Mouse (Mus musculus): ENCODE data around the gene Tbc1d14. TPM values are rescaled to one million over a fixed set of nuclear protein-coding genes. Genes with fewer than 3 reads are reported as not detected.

Tbc1d14 gene
- polyA plus RNA-seq, 1 experiment: 0.47 TPM

DNA sequence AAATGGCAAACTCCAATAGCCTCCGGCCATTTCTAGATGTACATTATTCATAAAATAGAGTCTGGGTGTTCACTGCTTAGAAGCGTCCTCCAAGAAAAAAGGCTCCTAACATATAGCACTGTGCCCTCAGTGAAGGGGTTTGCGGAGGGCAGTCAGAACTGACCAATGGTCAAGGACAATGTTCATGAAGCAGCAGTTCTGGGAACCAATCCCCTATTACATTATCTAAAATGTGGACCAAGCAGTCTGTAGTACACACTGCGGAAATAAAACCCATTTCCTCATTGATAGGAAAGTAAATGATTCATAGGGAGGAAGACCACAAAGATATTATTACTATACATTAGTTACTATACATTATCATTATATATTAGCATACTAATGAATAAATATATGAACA lies 32.6 kb downstream of the Tbc1d14 start:
- Histone ChIP-seq H3K9me3 (ENCODE audit: control insufficient read depth, low read length) (no peaks in the 10 kb centered on the region), H3K36me3 (ENCODE audit: control insufficient read depth) (peaks cover 4% of the 10 kb centered on the region), H3K4me3 (replicated peaks) (no peak overlapping the region), H3K27me3 (ENCODE audit: control insufficient read depth) (no peaks in the 10 kb centered on the region), H3K4me1 (ENCODE audit: control insufficient read depth) (peaks cover 20% of the 10 kb centered on the region)
- TF ChIP-seq GATA1 (IDR thresholded peaks at IDR 0.05; ENCODE audit: low read length) (no peak), TAL1 (IDR thresholded peaks at IDR 0.05; ENCODE audit: low read length) (no peak)

DNA sequence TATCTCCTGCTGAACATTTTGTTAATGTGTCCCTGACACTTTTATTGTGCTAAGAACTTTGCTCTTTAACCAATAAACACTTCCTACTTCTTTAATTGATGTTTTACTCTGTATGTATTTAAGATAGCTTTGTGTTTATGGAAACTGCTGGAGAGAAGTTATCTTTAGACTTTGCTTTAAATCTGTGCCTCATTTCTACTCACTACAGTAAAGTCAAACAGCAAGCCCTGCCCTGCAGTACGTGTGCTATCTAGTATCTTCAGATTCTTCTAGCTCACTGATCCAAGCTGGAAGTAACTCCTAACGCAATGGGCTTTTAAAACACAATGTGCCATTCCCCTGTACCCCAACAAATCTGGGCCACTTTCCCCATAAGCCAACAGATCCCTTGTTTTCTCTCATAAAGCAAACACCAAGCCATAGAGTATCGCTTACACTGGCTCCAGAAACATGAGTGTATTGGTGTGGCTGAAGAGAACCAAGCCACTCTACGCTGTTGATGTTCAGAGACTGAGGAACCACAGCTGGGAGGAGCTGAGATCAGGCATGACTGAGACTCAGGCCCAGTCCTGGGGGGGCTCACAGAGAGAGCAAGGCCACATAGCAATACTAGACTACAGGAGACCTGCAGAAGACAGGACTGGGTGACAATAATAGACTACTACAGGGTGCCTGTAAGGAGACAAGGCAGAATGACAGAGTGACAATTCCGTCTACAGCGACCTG lies 33.4 kb downstream of the Tbc1d14 start:
- Histone ChIP-seq H3K4me3 (replicated peaks) (no peak overlapping the region), H3K9me3 (ENCODE audit: control insufficient read depth, low read length) (no peaks in the 10 kb centered on the region), H3K4me1 (ENCODE audit: control insufficient read depth) (peaks cover 18% of the 10 kb centered on the region), H3K36me3 (ENCODE audit: control insufficient read depth) (peaks cover 4% of the 10 kb centered on the region), H3K27me3 (ENCODE audit: control insufficient read depth) (no peaks in the 10 kb centered on the region)
- TF ChIP-seq TAL1 (IDR thresholded peaks at IDR 0.05; ENCODE audit: low read length) (no peak), GATA1 (IDR thresholded peaks at IDR 0.05; ENCODE audit: low read length) (no peak)

DNA sequence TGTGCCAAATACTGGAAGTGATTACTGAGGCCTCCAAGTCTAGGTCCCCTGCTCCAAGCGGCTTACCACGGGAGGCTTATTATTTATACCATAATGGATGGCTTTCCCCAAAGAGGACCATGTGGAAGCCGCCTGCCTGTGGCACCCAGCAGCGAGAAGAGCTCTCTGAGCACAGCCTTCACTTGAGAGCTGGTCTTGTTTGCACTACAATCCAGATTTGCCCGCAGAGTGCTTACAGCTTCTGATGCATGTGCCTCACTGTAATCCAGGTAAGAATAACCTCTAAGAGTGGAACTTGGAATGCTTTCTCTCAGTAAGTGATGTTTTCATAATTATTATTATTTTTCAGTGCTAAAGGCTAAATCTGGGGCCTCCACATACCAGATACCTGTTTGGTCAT lies 34.0 kb downstream of the Tbc1d14 start:
- peaks cover 14% of the 10 kb centered on the region for H3K4me1 ChIP-seq (ENCODE audit: control insufficient read depth)
- no peak overlapping the region for H3K4me3 ChIP-seq (replicated peaks)
- no peaks in the 10 kb centered on the region for H3K9me3 ChIP-seq (ENCODE audit: control insufficient read depth, low read length)
- peaks cover 4% of the 10 kb centered on the region for H3K36me3 ChIP-seq (ENCODE audit: control insufficient read depth)
- no peaks in the 10 kb centered on the region for H3K27me3 ChIP-seq (ENCODE audit: control insufficient read depth)
- TF ChIP-seq GATA1 (IDR thresholded peaks at IDR 0.05; ENCODE audit: low read length) (no peak), TAL1 (IDR thresholded peaks at IDR 0.05; ENCODE audit: low read length) (no peak)

DNA sequence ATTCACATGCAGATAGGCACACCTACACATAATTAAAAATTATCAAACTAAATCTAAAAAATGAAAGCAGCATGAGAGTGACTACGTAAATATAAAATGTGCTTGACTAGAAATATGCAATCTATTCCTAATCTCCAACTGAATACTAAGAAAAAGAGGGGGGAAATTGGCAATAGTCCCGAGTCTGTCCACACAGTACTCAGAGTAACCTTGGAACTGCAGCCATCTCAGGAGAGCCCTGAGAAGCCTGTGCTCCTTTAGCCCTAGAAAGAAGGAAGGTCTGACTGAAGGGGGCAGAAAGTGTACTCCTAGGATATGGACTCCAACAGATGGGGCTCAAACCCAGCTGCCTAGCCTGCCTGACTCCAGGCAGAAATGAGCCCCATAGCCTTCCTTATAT lies 34.5 kb downstream of the Tbc1d14 start:
- H3K4me1 ChIP-seq (ENCODE audit: control insufficient read depth): peaks cover 11% of the 10 kb centered on the region
- H3K27me3 ChIP-seq (ENCODE audit: control insufficient read depth): no peaks in the 10 kb centered on the region
- H3K9me3 ChIP-seq (ENCODE audit: control insufficient read depth, low read length): no peaks in the 10 kb centered on the region
- no peak overlapping the region for H3K4me3 ChIP-seq (replicated peaks)
- H3K36me3 ChIP-seq (ENCODE audit: control insufficient read depth): peaks cover 4% of the 10 kb centered on the region; the same call in 1 of the 2 replicates
- TF ChIP-seq TAL1 (IDR thresholded peaks at IDR 0.05; ENCODE audit: low read length): no peak
- no peak for TF ChIP-seq GATA1 (IDR thresholded peaks at IDR 0.05; ENCODE audit: low read length)

DNA sequence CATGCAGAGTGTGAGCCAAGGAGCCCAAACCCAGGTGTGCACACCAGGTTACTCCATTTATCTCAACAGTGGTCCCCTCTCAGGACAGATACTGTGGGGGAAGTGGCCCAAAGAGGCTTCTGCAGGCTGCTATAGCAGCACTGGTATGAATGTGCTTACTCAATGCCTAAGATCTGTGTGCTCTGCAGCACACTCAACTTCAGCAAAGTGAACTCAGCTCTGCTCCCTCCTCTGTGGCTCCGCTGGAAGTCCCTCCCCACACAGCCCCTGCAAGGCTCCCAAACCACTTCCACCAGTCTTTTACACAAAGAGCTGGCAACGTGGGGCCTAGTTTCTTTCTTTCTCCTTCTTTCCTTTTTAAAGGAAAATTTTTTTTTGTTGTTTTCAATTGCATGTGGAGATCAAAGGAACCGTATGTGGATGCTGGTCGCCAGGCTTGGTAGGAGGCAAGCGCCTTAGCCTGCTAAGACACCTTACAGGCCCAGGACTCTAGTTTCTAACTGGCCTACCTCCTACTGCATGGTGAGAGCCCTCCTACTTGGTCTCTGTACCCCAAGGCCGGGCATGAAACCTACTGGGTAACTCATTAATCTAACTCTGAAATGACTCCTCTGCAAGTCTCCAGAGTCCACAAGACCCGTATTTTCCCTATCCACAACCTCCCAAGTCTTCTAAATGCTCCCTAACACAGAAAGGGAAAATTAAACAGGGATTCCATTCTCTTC lies 35.3 kb downstream of the Tbc1d14 start:
- no peaks in the 10 kb centered on the region for H3K9me3 ChIP-seq (ENCODE audit: control insufficient read depth, low read length)
- no peaks in the 10 kb centered on the region for H3K36me3 ChIP-seq (ENCODE audit: control insufficient read depth)
- H3K27me3 ChIP-seq (ENCODE audit: control insufficient read depth): no peaks in the 10 kb centered on the region
- H3K4me1 ChIP-seq (ENCODE audit: control insufficient read depth): peaks cover 4% of the 10 kb centered on the region; the same call in 1 of the 2 replicates
- no peak overlapping the region for H3K4me3 ChIP-seq (replicated peaks)
- TF ChIP-seq GATA1 (IDR thresholded peaks at IDR 0.05; ENCODE audit: low read length): no peak
- TF ChIP-seq TAL1 (IDR thresholded peaks at IDR 0.05; ENCODE audit: low read length): no peak

DNA sequence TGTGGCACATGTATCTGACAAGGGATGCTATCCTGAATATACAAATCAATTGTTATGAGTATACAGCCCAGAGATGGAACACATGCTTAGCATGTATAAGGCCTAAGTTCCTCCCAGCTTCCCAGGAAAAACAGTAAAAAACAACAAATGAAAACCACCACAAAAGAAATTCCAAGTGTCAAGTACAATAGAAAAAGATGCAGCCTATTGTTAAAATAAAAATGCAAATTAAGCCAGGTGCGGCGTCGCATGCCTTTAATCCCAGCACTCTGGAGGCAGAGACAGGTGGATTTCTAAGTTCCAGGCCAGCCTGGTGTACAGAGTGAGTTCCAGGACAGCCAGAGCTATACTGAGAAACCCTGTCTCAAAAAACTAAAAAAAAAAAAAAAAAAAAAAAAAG lies 36.2 kb downstream of the Tbc1d14 start:
- H3K4me3 ChIP-seq (replicated peaks): no peak overlapping the region
- no peaks in the 10 kb centered on the region for H3K36me3 ChIP-seq (ENCODE audit: control insufficient read depth)
- no peaks in the 10 kb centered on the region for H3K9me3 ChIP-seq (ENCODE audit: control insufficient read depth, low read length)
- no peaks in the 10 kb centered on the region for H3K27me3 ChIP-seq (ENCODE audit: control insufficient read depth)
- 0 out of 2 replicates have a peak, but pooled peaks cover 1% of the 10 kb centered on the region for H3K4me1 ChIP-seq (ENCODE audit: control insufficient read depth)
- TF ChIP-seq TAL1 (IDR thresholded peaks at IDR 0.05; ENCODE audit: low read length) (no peak), GATA1 (IDR thresholded peaks at IDR 0.05; ENCODE audit: low read length) (no peak)

DNA sequence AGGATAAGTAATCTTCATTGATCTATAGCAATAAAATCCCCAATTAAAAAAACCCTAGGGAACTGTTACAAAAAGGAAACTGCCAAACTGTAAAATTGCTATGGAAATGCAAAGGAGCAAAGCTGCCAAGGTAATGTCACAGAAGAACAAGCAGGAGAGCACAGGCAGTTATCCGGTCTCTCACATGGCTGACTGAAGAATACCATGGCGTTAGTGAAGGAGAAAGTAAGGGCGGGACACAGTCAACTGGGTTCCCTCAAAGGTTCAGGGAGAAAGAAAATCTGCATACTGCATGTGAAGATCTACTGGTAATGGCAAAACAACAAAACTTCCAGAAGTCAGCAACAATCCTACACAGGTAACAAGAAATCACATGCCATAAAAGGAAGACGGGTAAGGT lies 36.8 kb downstream of the Tbc1d14 start:
- no peaks in the 10 kb centered on the region for H3K27me3 ChIP-seq (ENCODE audit: control insufficient read depth)
- TF ChIP-seq TAL1 (IDR thresholded peaks at IDR 0.05; ENCODE audit: low read length): no peak
- no peak for TF ChIP-seq GATA1 (IDR thresholded peaks at IDR 0.05; ENCODE audit: low read length)

DNA sequence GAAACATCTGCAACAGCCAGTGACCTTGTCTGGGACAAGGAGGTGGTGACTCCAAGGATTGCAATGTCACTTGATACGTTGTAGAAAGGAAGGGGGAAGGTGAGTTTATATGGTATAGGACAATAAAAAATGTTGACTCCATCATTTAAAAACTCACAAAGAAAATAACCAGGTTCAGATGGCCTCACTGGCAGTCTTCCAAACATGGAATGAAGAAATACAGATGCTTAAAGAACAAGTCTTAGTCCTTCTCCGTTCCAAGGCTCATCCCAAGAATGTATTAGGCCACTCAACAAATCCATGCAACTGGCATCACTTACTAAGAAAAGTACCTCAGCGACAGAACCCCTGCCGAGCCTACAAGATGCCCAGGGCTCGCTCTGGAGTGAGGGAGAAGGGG lies 38.6 kb downstream of the Tbc1d14 start:
- H3K9me3 ChIP-seq (ENCODE audit: control insufficient read depth, low read length): no peaks in the 10 kb centered on the region
- peaks cover 6% of the 10 kb centered on the region for H3K4me1 ChIP-seq (ENCODE audit: control insufficient read depth)
- no peak overlapping the region for H3K4me3 ChIP-seq (replicated peaks)
- H3K27me3 ChIP-seq (ENCODE audit: control insufficient read depth): no peaks in the 10 kb centered on the region
- no peaks in the 10 kb centered on the region for H3K36me3 ChIP-seq (ENCODE audit: control insufficient read depth)
- no peak for TF ChIP-seq GATA1 (IDR thresholded peaks at IDR 0.05; ENCODE audit: low read length)
- TF ChIP-seq TAL1 (IDR thresholded peaks at IDR 0.05; ENCODE audit: low read length): no peak

More for the DNA sequence above, 36.8 kb downstream of the Tbc1d14 start:
- Histone ChIP-seq H3K9me3 (ENCODE audit: control insufficient read depth, low read length) (no peaks in the 10 kb centered on the region), H3K4me3 (replicated peaks) (no peak overlapping the region), H3K4me1 (ENCODE audit: control insufficient read depth) (0 out of 2 replicates have a peak, but pooled peaks cover 1% of the 10 kb centered on the region), H3K36me3 (ENCODE audit: control insufficient read depth) (no peaks in the 10 kb centered on the region)

DNA sequence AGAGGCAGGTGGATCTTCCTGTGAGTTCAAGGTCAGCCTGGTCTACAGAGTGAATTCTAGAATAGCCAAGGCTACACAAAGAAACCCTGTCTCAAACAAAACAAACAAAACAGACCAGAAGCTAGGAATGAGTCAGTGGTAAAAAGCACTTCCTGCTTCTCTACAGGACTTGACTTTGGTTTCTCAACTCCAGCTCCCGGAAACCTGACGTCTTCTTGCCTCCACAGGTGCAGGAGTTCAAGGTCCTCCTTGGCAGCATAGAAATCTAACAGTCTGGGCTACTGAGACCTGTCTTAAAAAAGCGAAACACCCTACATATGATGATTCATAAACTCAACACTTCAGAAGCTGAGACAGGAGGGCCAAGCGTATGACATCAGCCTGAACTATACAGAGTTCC lies 39.2 kb downstream of the Tbc1d14 start:
- Histone ChIP-seq H3K4me1 (ENCODE audit: control insufficient read depth) (peaks cover 6% of the 10 kb centered on the region), H3K36me3 (ENCODE audit: control insufficient read depth) (no peaks in the 10 kb centered on the region), H3K9me3 (ENCODE audit: control insufficient read depth, low read length) (no peaks in the 10 kb centered on the region), H3K27me3 (ENCODE audit: control insufficient read depth) (no peaks in the 10 kb centered on the region), H3K4me3 (replicated peaks) (no peak overlapping the region)
- TF ChIP-seq TAL1 (IDR thresholded peaks at IDR 0.05; ENCODE audit: low read length): no peak
- TF ChIP-seq GATA1 (IDR thresholded peaks at IDR 0.05; ENCODE audit: low read length): no peak

Measured in erythroblast, embryonic 14.5 days (primary cell).